Mouse (Mus musculus): ENCODE measurements at regions not wholly inside any gene's neighbourhood (a gene's known extent, or its start where the extent isn't known, plus 50 kb on each side); places are given as distances from the start of the nearest gene placed in this dataset.
"Not testable (repeated sequence)": the region's sequence is repeated elsewhere in the genome, so short reads cannot be mapped to it uniquely, and the experiment has no call there.

- DNase-seq, result no peak
Measured at GRCm38 (mm10) chr3:58228189-58228588, 186.3 kb upstream of the Tsc22d2 start.

GRCm38 (mm10) chr3:58231746-58232145 lies 182.8 kb upstream of the Tsc22d2 start:
- no peak for DNase-seq

- DNase-seq, result no peak
Measured at GRCm38 (mm10) chr3:58233296-58233695, 181.2 kb upstream of the Tsc22d2 start.

GRCm38 (mm10) chr3:58234846-58235630 lies 179.5 kb upstream of the Tsc22d2 start:
- no peak for DNase-seq

GRCm38 (mm10) chr3:58238111-58238510 lies 176.4 kb upstream of the Tsc22d2 start:
- DNase-seq, result no peak

GRCm38 (mm10) chr3:58240775-58241174 lies 173.7 kb upstream of the Tsc22d2 start:
- DNase-seq, result no peak

- DNase-seq, result no peak
Measured at GRCm38 (mm10) chr3:58245361-58245760, 169.2 kb upstream of the Tsc22d2 start.

GRCm38 (mm10) chr3:58247989-58248388 lies 166.5 kb upstream of the Tsc22d2 start:
- DNase-seq, result no peak

GRCm38 (mm10) chr3:58253942-58254341 lies 160.6 kb upstream of the Tsc22d2 start:
- DNase-seq, result no peak

GRCm38 (mm10) chr3:58267606-58268325 lies 146.7 kb upstream of the Tsc22d2 start:
- DNase-seq, result no peak

GRCm38 (mm10) chr3:58271441-58271840 lies 143.1 kb upstream of the Tsc22d2 start:
- DNase-seq, result not testable (repeated sequence)

GRCm38 (mm10) chr3:58281291-58281690 lies 133.2 kb upstream of the Tsc22d2 start:
- DNase-seq, result no peak

- DNase-seq, result not testable (repeated sequence)
Measured at GRCm38 (mm10) chr3:58284371-58284770, 130.1 kb upstream of the Tsc22d2 start.

GRCm38 (mm10) chr3:58295810-58296209 lies 118.7 kb upstream of the Tsc22d2 start:
- DNase-seq, result no peak

GRCm38 (mm10) chr3:58300213-58300612 lies 114.3 kb upstream of the Tsc22d2 start:
- DNase-seq, result no peak

GRCm38 (mm10) chr3:58300801-58301485 lies 113.6 kb upstream of the Tsc22d2 start:
- no peak for DNase-seq

GRCm38 (mm10) chr3:58302322-58302721 lies 112.2 kb upstream of the Tsc22d2 start:
- no peak for DNase-seq

- no peak for DNase-seq
Measured at GRCm38 (mm10) chr3:58303746-58304145, 110.8 kb upstream of the Tsc22d2 start.

GRCm38 (mm10) chr3:58309601-58310000 lies 104.9 kb upstream of the Tsc22d2 start:
- no peak for DNase-seq

GRCm38 (mm10) chr3:58310390-58310789 lies 104.1 kb upstream of the Tsc22d2 start:
- no peak for DNase-seq

- DNase-seq, result no peak
Measured at GRCm38 (mm10) chr3:58311104-58311685, 103.3 kb upstream of the Tsc22d2 start.

GRCm38 (mm10) chr3:58312623-58313022 lies 101.9 kb upstream of the Tsc22d2 start:
- no peak for DNase-seq

- no peak for DNase-seq
Measured at GRCm38 (mm10) chr3:58315236-58315635, 99.3 kb upstream of the Tsc22d2 start.
